Mouse (Mus musculus): ENCODE measurements around the gene Gfod2. TPM values are rescaled to one million over a fixed set of nuclear protein-coding genes. Genes with fewer than 3 reads are reported as not detected.

Gfod2 gene
- polyA plus RNA-seq, 1 experiment = not detected

GRCm38 (mm10) chr8:105692449-105693182 lies 65.8 kb downstream of the Gfod2 start:
- H3K4me1 ChIP-seq (ENCODE audit: control insufficient read depth, insufficient read depth, low read length) = peaks cover 15% of the 10 kb centered on the region
- no peak overlapping the region for H3K4me3 ChIP-seq (ENCODE audit: insufficient read depth, low read depth, low read length)
- 95% methylated on average over 11 of the region's 11 CpGs for WGBS
- TF ChIP-seq CTCF (IDR thresholded peaks at IDR 0.05; ENCODE audit: insufficient read depth, low read depth, low read length) = no peak
- no peak for TF ChIP-seq POLR2A (IDR thresholded peaks at IDR 0.05; ENCODE audit: insufficient read depth, low read depth, low read length)
- no peak overlapping the region for H3K27ac ChIP-seq (ENCODE audit: insufficient read depth, low read depth, low read length)

GRCm38 (mm10) chr8:105690978-105691377 lies 67.5 kb downstream of the Gfod2 start:
- WGBS = 90% methylated on average over 14 of the region's 14 CpGs
- H3K4me3 ChIP-seq (ENCODE audit: insufficient read depth, low read depth, low read length) = no peak overlapping the region
- no peak for TF ChIP-seq POLR2A (IDR thresholded peaks at IDR 0.05; ENCODE audit: insufficient read depth, low read depth, low read length)
- no peak for TF ChIP-seq CTCF (IDR thresholded peaks at IDR 0.05; ENCODE audit: insufficient read depth, low read depth, low read length)

GRCm38 (mm10) chr8:105689983-105690360 lies 68.5 kb downstream of the Gfod2 start:
- no peak overlapping the region for H3K4me3 ChIP-seq (ENCODE audit: insufficient read depth, low read depth, low read length)
- peaks cover 11% of the 10 kb centered on the region for H3K4me1 ChIP-seq (ENCODE audit: control insufficient read depth, insufficient read depth, low read length)
- no peak overlapping the region for H3K27ac ChIP-seq (ENCODE audit: insufficient read depth, low read depth, low read length)
- TF ChIP-seq POLR2A (IDR thresholded peaks at IDR 0.05; ENCODE audit: insufficient read depth, low read depth, low read length) = no peak
- 94% methylated on average over 9 of the region's 9 CpGs for WGBS

More at GRCm38 (mm10) chr8:105690978-105691377, 67.5 kb downstream of the Gfod2 start:
- Histone ChIP-seq H3K27ac (ENCODE audit: insufficient read depth, low read depth, low read length) (no peak overlapping the region), H3K4me1 (ENCODE audit: control insufficient read depth, insufficient read depth, low read length) (peaks cover 16% of the 10 kb centered on the region)

- TF ChIP-seq POLR2A (IDR thresholded peaks at IDR 0.05; ENCODE audit: insufficient read depth, low read depth, low read length) (no peak), CTCF (IDR thresholded peaks at IDR 0.05; ENCODE audit: insufficient read depth, low read depth, low read length) (no peak)
Observed at GRCm38 (mm10) chr8:105689256-105689982, 69.0 kb downstream of the Gfod2 start.

GRCm38 (mm10) chr8:105688242-105688752 lies 70.2 kb downstream of the Gfod2 start:
- H3K4me3 ChIP-seq (ENCODE audit: insufficient read depth, low read depth, low read length) = no peak overlapping the region
- TF ChIP-seq POLR2A (IDR thresholded peaks at IDR 0.05; ENCODE audit: insufficient read depth, low read depth, low read length) = no peak
- TF ChIP-seq CTCF (IDR thresholded peaks at IDR 0.05; ENCODE audit: insufficient read depth, low read depth, low read length) = no peak
- 83% methylated on average over 14 of the region's 14 CpGs for WGBS
- peaks cover 3% of the 10 kb centered on the region for H3K4me1 ChIP-seq (ENCODE audit: control insufficient read depth, insufficient read depth, low read length)
- H3K27ac ChIP-seq (ENCODE audit: insufficient read depth, low read depth, low read length) = no peak overlapping the region

More at GRCm38 (mm10) chr8:105689256-105689982, 69.0 kb downstream of the Gfod2 start:
- no peak overlapping the region for H3K4me3 ChIP-seq (ENCODE audit: insufficient read depth, low read depth, low read length)
- 76% methylated on average over 35 of the region's 35 CpGs for WGBS
- H3K27ac ChIP-seq (ENCODE audit: insufficient read depth, low read depth, low read length) = no peak overlapping the region
- H3K4me1 ChIP-seq (ENCODE audit: control insufficient read depth, insufficient read depth, low read length) = peaks cover 7% of the 10 kb centered on the region

GRCm38 (mm10) chr8:105687512-105687911 lies 71.0 kb downstream of the Gfod2 start:
- no peak overlapping the region for H3K27ac ChIP-seq (ENCODE audit: insufficient read depth, low read depth, low read length)
- no peak for TF ChIP-seq CTCF (IDR thresholded peaks at IDR 0.05; ENCODE audit: insufficient read depth, low read depth, low read length)
- no peak for TF ChIP-seq POLR2A (IDR thresholded peaks at IDR 0.05; ENCODE audit: insufficient read depth, low read depth, low read length)
- H3K4me1 ChIP-seq (ENCODE audit: control insufficient read depth, insufficient read depth, low read length) = peaks cover 3% of the 10 kb centered on the region
- H3K4me3 ChIP-seq (ENCODE audit: insufficient read depth, low read depth, low read length) = no peak overlapping the region
- 68% methylated on average over 8 of the region's 8 CpGs for WGBS

- WGBS = 69% methylated on average over 6 of the region's 6 CpGs
- Histone ChIP-seq H3K4me3 (ENCODE audit: insufficient read depth, low read depth, low read length) (no peak overlapping the region), H3K4me1 (ENCODE audit: control insufficient read depth, insufficient read depth, low read length) (peaks cover 3% of the 10 kb centered on the region), H3K27ac (ENCODE audit: insufficient read depth, low read depth, low read length) (no peak overlapping the region)
- TF ChIP-seq POLR2A (IDR thresholded peaks at IDR 0.05; ENCODE audit: insufficient read depth, low read depth, low read length) (no peak), CTCF (IDR thresholded peaks at IDR 0.05; ENCODE audit: insufficient read depth, low read depth, low read length) (no peak)
Observed at GRCm38 (mm10) chr8:105686551-105686950, 71.9 kb downstream of the Gfod2 start.

GRCm38 (mm10) chr8:105685796-105686308 lies 72.6 kb downstream of the Gfod2 start, which contains the start of gene Carmil2:
Carmil2 (plus strand) TSS chr8:105686274.
- no peak within 1 kb of the TSS for H3K4me3 ChIP-seq (ENCODE audit: insufficient read depth, low read depth, low read length)
- 12% methylated on average over 26 of the region's 26 CpGs for WGBS

GRCm38 (mm10) chr8:105685325-105685724 lies 73.1 kb downstream of the Gfod2 start:
- peaks cover 3% of the 10 kb centered on the region for H3K4me1 ChIP-seq (ENCODE audit: control insufficient read depth, insufficient read depth, low read length)
- no peak overlapping the region for H3K27ac ChIP-seq (ENCODE audit: insufficient read depth, low read depth, low read length)
- TF ChIP-seq CTCF (IDR thresholded peaks at IDR 0.05; ENCODE audit: insufficient read depth, low read depth, low read length) (no peak), POLR2A (IDR thresholded peaks at IDR 0.05; ENCODE audit: insufficient read depth, low read depth, low read length) (no peak)
- H3K4me3 ChIP-seq (ENCODE audit: insufficient read depth, low read depth, low read length) = no peak overlapping the region
- 83% methylated on average over 7 of the region's 7 CpGs for WGBS

More at GRCm38 (mm10) chr8:105685796-105686308, 72.6 kb downstream of the Gfod2 start, which contains the start of gene Carmil2:
- Histone ChIP-seq H3K27ac (ENCODE audit: insufficient read depth, low read depth, low read length) (no peak within 1 kb of the TSS), H3K4me1 (ENCODE audit: control insufficient read depth, insufficient read depth, low read length) (peaks cover 3% of the 10 kb centered on the region)
- TF ChIP-seq POLR2A (IDR thresholded peaks at IDR 0.05; ENCODE audit: insufficient read depth, low read depth, low read length) (no peak), CTCF (IDR thresholded peaks at IDR 0.05; ENCODE audit: insufficient read depth, low read depth, low read length) (peak; percentile 70; the same call in 1 of the 2 replicates)
